Mouse (Mus musculus) lung, embryonic 16.5 days (tissue): ENCODE measurements around the gene Echdc2. TPM values are rescaled to one million over a fixed set of nuclear protein-coding genes. Genes with fewer than 3 reads are reported as not detected.
"Not testable (repeated sequence)": the region's sequence is repeated elsewhere in the genome, so short reads cannot be mapped to it uniquely, and the experiment has no call there.

ENCODE experiments used
- ATAC-seq: fragments of 200-750 bp; cut with Nextera tagmentation; 2 replicates; pipeline ENCODE4 v1.8.0; 2017; ENCODE audit warnings: low read depth, mild to moderate bottlenecking, moderate library complexity
- H3K27ac ChIP-seq: fragments of 300-500 bp; sonication (generic); 2 replicates; pipeline ENCODE4 v1.5.1; 2014; ENCODE audit warnings: mild to moderate bottlenecking, control low read depth, low read length
- H3K27me3 ChIP-seq: fragments of 300-500 bp; sonication (generic); 2 replicates; pipeline ENCODE4 v1.6.1; 2014; ENCODE audit warnings: low read depth, low read length, mixed read lengths; ENCODE audit not compliant: control insufficient read depth, insufficient read depth
- H3K36me3 ChIP-seq: fragments of 300-500 bp; sonication (generic); 2 replicates; pipeline ENCODE4 v1.6.1; 2014; ENCODE audit warnings: low read length; ENCODE audit not compliant: control insufficient read depth, insufficient read depth
- H3K4me1 ChIP-seq: fragments of 300-500 bp; sonication (generic); replicated peaks from 2 replicates; pipeline ENCODE4 v1.6.1; 2014; ENCODE audit warnings: low read length, mixed read lengths; ENCODE audit not compliant: control insufficient read depth, insufficient read depth
- H3K4me2 ChIP-seq: fragments of 300-500 bp; sonication (generic); 2 replicates; pipeline ENCODE4 v1.6.1; 2014; ENCODE audit warnings: low read depth, low read length, control low read depth
- H3K4me3 ChIP-seq: fragments of 300-500 bp; sonication (generic); 2 replicates; pipeline ENCODE4 v1.5.1; 2014; ENCODE audit warnings: mild to moderate bottlenecking, low read length, control low read depth
- H3K9ac ChIP-seq: fragments of 300-500 bp; sonication (generic); 2 replicates; pipeline ENCODE4 v1.6.1; 2014; ENCODE audit warnings: low read length, control low read depth
- H3K9me3 ChIP-seq: fragments of 300-500 bp; sonication (generic); 2 replicates; pipeline ENCODE4 v1.6.1; 2016; ENCODE audit warnings: low read length; ENCODE audit not compliant: control insufficient read depth
- WGBS: fragments of 180-500 bp; shearing (Covaris S2); extraction: QIAGEN DNeasy Blood & Tissue Kit; methylation state at CpG from one replicate; pipeline ENCODE4 v1.1.7; 2014; 5-methylcytosine and 5-hydroxymethylcytosine counted together
- polyA plus RNA-seq: library from polyadenylated mRNA; unstranded; fragments of >200 nt; fragmentation: Nextera tagmentation; extraction: Ambion mirVana; gene quantifications from 2 replicates; pipeline ENCODE4 v1.2.1, GENCODE M21; 2015

Gene Echdc2
- polyA plus RNA-seq, 1 experiment from 2014 or later, result 50.5 TPM

- no peaks in the 10 kb centered on the region for H3K4me1 ChIP-seq
- H3K9ac ChIP-seq, result no peak overlapping the region
- 77% methylated on average over 5 of the region's 5 CpGs for WGBS
- H3K4me3 ChIP-seq, result no peak overlapping the region
- no peaks in the 10 kb centered on the region for H3K36me3 ChIP-seq
- H3K27me3 ChIP-seq, result no peaks in the 10 kb centered on the region
- no peak for ATAC-seq
- no peak overlapping the region for H3K4me2 ChIP-seq
- H3K9me3 ChIP-seq, result no peaks in the 10 kb centered on the region
- H3K27ac ChIP-seq, result no peak overlapping the region
These were observed 28.3 kb upstream of the Echdc2 start for GRCm38 (mm10) chr4:108136938-108137337.

- not testable (repeated sequence) for H3K4me1 ChIP-seq, H3K4me3 ChIP-seq, H3K36me3 ChIP-seq, H3K27me3 ChIP-seq, H3K4me2 ChIP-seq, H3K27ac ChIP-seq, ATAC-seq, H3K9ac ChIP-seq, H3K9me3 ChIP-seq
- 61% methylated on average over 2 of the region's 2 CpGs for WGBS
These were observed 22.1 kb upstream of the Echdc2 start for GRCm38 (mm10) chr4:108143178-108143577.

GRCm38 (mm10) chr4:108143778-108144177, 21.5 kb upstream of the Echdc2 start:
- ATAC-seq, result no peak
- Histone ChIP-seq H3K4me2 (no peak overlapping the region), H3K27me3 (no peaks in the 10 kb centered on the region), H3K4me1 (no peaks in the 10 kb centered on the region), H3K9me3 (no peaks in the 10 kb centered on the region), H3K4me3 (no peak overlapping the region), H3K36me3 (no peaks in the 10 kb centered on the region), H3K27ac (no peak overlapping the region), H3K9ac (no peak overlapping the region)

GRCm38 (mm10) chr4:108144880-108145279, 20.4 kb upstream of the Echdc2 start, which contains the start of gene Scp2:
Gene Scp2, minus strand, starts transcription at chr4:108144998.
- H3K36me3 ChIP-seq, result no peaks in the 10 kb centered on the region
- WGBS, result 73% methylated on average over 1 of the region's 1 CpGs
- ATAC-seq, result no peak

GRCm38 (mm10) chr4:108145554-108145953, 19.7 kb upstream of the Echdc2 start:
- not testable (repeated sequence) for H3K27ac ChIP-seq

More at GRCm38 (mm10) chr4:108144880-108145279, 20.4 kb upstream of the Echdc2 start, which contains the start of gene Scp2:
- Histone ChIP-seq H3K27ac (no peak within 1 kb of the TSS), H3K9me3 (no peaks in the 10 kb centered on the region), H3K4me1 (no peaks in the 10 kb centered on the region), H3K4me2 (no peak within 1 kb of the TSS), H3K4me3 (no peak within 1 kb of the TSS), H3K27me3 (no peaks in the 10 kb centered on the region), H3K9ac (no peak within 1 kb of the TSS)

GRCm38 (mm10) chr4:108155141-108155540, 10.1 kb upstream of the Echdc2 start:
- not testable (repeated sequence) for H3K4me3 ChIP-seq, H3K4me2 ChIP-seq, ATAC-seq, H3K9ac ChIP-seq, H3K27me3 ChIP-seq, H3K4me1 ChIP-seq, H3K36me3 ChIP-seq, H3K27ac ChIP-seq, H3K9me3 ChIP-seq
- WGBS, result 75% methylated on average over 1 of the region's 1 CpGs

More at GRCm38 (mm10) chr4:108145554-108145953, 19.7 kb upstream of the Echdc2 start:
- H3K9me3 ChIP-seq, H3K9ac ChIP-seq, H3K4me2 ChIP-seq, H3K4me3 ChIP-seq, H3K36me3 ChIP-seq, ATAC-seq, H3K27me3 ChIP-seq, H3K4me1 ChIP-seq: not testable (repeated sequence)
- WGBS, result 46% methylated on average over 3 of the region's 3 CpGs

- H3K4me1 ChIP-seq, result peaks cover 3% of the 10 kb centered on the region; the same call in 1 of the 2 replicates
- H3K4me3 ChIP-seq, result no peak overlapping the region
- 84% methylated on average over 8 of the region's 8 CpGs for WGBS
- H3K27me3 ChIP-seq, result no peaks in the 10 kb centered on the region
- H3K9me3 ChIP-seq, result no peaks in the 10 kb centered on the region
- H3K27ac ChIP-seq, result no peak overlapping the region
- no peak overlapping the region for H3K9ac ChIP-seq
- no peaks in the 10 kb centered on the region for H3K36me3 ChIP-seq
- ATAC-seq, result no peak
- H3K4me2 ChIP-seq, result no peak overlapping the region
These were observed 3.3 kb upstream of the Echdc2 start for GRCm38 (mm10) chr4:108161936-108162335.

GRCm38 (mm10) chr4:108163291-108163690, 1.9 kb upstream of the Echdc2 start:
- Histone ChIP-seq H3K4me1 (peaks cover 3% of the 10 kb centered on the region; the same call in 1 of the 2 replicates), H3K9ac (no peak overlapping the region), H3K9me3 (no peaks in the 10 kb centered on the region), H3K4me2 (no peak overlapping the region), H3K27ac (no peak overlapping the region), H3K4me3 (no peak overlapping the region), H3K27me3 (no peaks in the 10 kb centered on the region), H3K36me3 (no peaks in the 10 kb centered on the region)
- WGBS, result 67% methylated on average over 3 of the region's 3 CpGs
- ATAC-seq, result no peak

- no peak for ATAC-seq
- H3K4me2 ChIP-seq, result no peak overlapping the region
- H3K9me3 ChIP-seq, result no peaks in the 10 kb centered on the region
- H3K27ac ChIP-seq, result no peak overlapping the region
- 68% methylated on average over 4 of the region's 4 CpGs for WGBS
- peaks cover 3% of the 10 kb centered on the region for H3K36me3 ChIP-seq
- H3K27me3 ChIP-seq, result no peaks in the 10 kb centered on the region
- H3K4me1 ChIP-seq, result peaks cover 3% of the 10 kb centered on the region; the same call in 1 of the 2 replicates
- no peak overlapping the region for H3K9ac ChIP-seq
- H3K4me3 ChIP-seq, result no peak overlapping the region
These were observed 1.6 kb downstream of the Echdc2 start for GRCm38 (mm10) chr4:108166874-108167273.

- H3K4me3 ChIP-seq, result no peak overlapping the region
- H3K9me3 ChIP-seq, result no peaks in the 10 kb centered on the region
- peaks cover 3% of the 10 kb centered on the region for H3K36me3 ChIP-seq
- no peak for ATAC-seq
- H3K9ac ChIP-seq, result no peak overlapping the region
- no peak overlapping the region for H3K27ac ChIP-seq
- WGBS, result 72% methylated on average over 6 of the region's 6 CpGs
- H3K4me1 ChIP-seq, result peaks cover 3% of the 10 kb centered on the region; the same call in 1 of the 2 replicates
- H3K27me3 ChIP-seq, result no peaks in the 10 kb centered on the region
- no peak overlapping the region for H3K4me2 ChIP-seq
These were observed 2.8 kb downstream of the Echdc2 start for GRCm38 (mm10) chr4:108168056-108168455.
